Mouse (Mus musculus): ENCODE results near the gene 1700003E16Rik. TPM values are rescaled to one million over a fixed set of nuclear protein-coding genes. Genes with fewer than 3 reads are reported as not detected.

Gene 1700003E16Rik
- total RNA-seq (2022), result 10 to 100 TPM; 21.2 to 23.8 (median 22.7) TPM

DNA sequence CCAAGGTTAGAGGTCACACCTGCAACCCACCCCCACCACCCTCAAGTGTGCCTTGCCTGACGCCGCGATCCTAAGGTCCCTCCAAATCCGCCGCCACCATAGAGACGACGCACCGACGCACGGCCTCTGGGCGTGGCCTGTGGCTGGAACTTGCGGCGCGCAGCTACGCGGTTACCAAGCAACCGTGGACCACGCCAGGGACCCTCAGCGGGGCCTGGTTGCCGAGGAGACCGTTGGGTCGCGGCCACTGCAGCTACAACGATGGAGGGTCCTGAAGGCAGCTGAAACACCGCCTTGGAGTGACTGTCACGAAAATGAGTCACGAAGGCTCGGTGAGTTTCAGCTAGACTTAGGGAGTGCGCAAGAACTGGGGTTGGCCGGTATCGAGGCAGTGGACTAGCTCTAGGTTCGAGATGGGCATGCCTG lies at the start of gene 1700003E16Rik, which contains the start of gene Wdr54:
Gene 1700003E16Rik, plus strand, starts transcription at position 146 of the 426 bp plus-strand sequence.
Gene Wdr54, minus strand, starts transcription at position 139 of the 426 bp plus-strand sequence.
- DNase-seq (ENCODE audit: low spot score in 2 of 2), result peak; percentile 73 to 78

DNA sequence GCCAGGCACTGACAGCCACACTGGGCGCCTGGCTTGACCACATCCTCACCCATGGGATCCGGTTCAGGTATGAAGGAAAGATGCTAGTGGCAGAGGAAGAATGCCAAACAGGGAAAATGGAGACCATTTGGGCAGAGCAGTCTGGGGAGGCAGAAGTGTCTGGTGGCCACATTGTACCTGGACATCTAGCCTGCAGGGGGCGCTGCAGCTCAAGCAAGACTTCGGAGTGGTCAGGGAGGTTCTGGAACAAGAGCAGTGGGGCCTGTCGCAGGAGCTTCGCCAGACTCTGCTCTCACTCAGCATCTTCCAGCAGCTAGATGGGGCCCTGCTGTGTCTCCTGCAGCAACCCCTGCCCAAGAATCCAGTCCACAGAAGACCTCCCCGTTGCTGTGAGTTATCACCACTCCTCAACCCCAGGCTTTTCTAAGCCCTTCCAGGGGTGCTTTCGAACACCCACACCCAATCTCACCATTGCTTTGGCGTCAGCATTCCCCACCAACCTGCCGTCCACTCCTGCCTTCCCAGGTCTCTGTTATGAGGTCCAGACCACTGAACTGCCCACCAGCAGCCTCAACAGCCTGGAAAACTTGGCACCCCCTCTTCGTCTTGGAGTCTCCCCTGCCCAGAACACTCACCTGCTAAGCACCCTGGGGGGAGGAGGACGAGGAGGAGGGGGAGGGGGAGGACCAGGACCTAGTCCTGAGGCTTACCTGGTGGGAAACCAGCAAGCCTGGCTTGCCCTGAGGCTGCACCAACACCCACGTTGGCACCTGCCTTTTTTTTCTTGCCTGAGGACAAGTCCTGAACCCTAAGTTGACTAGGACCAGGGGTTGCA lies 48.4 kb upstream of the 1700003E16Rik start:
- peak; percentile 50 to 55 for DNase-seq (ENCODE audit: low spot score in 2 of 2)

DNA sequence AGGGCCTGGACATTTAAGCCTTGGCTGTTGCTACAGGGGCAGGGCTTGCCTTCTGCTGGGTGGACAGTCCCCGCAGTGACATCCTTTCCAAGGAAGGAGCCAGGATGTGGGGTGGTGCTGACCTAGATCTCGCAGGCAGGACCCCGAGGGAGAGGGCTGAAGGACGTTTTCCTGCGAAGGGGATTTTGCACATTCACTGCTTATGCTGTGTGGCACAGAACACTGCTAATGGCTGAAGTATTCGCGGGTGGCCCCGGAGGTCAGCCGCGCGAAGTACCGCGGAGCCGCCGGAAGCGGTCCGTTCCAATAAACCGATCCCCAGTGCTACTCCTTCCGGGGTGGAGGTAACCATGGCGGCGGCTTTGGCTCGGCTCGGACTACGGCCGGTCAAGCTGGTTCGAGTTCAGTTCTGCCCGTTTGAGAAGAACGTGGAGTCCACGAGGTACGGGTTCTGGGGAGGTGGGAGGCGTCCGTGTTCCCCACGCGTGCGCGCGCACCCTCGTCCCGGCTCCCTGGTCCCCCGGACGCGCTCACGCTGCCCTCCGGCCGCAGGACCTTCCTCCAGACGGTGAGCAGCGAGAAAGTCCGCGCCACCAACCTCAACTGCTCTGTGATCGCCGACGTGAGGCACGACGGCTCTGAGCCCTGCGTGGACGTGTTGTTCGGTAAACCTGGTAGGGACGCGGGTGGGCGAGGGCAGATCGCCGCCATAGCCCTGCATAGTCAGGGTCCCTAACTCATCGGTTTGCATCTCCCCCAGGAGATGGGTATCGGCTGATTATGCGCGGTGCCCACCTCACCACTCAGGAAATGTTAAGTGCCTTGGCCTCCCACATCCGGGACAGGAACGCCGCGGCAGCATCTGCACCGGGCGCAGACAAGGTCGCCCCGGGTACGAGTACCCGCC lies 47.2 kb upstream of the 1700003E16Rik start, which contains the start of gene Mrpl53:
Gene Mrpl53, plus strand, starts transcription at position 279 of the 907 bp plus-strand sequence.
- DNase-seq (ENCODE audit: low spot score in 2 of 2), result peak; percentile 73 to 78

DNA sequence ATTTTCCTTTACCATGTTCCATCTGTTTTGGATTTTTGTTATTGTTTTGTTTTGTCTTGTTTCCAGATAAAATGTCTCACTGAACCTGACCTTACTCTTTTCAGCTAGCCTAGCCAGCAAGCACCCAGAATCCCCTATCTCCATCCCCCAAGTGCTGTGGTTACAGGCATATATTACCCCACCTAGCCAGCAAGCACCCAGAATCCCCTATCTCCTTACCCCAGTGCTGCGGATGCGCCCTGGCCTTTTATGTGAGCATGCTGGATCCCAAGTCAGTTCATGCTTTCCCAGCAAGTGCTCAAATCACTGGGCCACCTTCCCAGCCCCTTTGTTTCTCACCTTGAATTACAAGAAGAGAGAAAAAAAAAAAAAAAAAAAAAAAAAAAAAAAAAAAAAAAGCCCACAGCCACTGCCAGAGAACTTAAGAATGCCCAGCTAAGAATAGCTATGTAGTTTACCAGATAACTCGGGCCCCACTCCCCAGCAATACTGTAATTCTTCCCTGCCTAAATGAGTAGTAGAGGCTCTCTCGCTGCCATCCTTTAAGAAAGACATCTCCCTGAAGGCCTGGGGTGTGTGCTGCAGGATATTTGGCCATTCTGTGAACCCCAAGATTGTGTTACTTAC lies 44.6 kb upstream of the 1700003E16Rik start:
- DNase-seq (ENCODE audit: low spot score in 2 of 2), result no peak

DNA sequence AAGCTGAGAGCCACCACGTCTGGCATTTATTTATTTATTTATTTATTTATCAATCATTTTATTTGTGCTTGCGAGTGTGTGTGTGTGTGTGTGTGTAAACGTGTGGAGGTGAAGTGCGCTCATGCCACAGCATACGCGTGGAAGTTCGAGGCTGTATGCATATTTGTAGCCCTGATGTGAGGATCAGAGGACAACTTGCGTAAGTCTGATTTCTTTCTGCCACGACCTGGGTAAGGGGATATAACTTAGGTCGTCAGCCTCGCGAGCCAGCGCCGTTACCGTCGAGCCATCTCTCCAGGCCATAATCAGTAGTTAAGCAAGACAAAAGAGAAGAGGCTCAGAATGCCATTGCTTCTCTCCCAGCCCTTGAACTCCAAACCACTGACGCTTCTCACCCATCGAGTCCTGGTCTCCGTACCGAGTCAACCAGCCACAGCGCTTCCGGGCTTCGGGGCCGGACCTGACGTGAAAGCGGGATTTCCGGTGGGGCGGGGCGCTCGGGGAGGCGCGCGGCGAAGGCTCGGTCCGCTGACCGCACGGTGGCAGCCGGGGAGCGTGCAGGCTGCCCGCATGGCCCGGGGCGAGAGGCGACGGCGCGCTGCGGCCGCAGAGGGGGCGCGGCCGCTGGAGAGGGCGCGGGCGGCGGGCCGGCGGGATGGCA lies 41.1 kb upstream of the 1700003E16Rik start, which contains the start of gene Mogs:
Gene Mogs, plus strand, starts transcription at position 486 of the 661 bp plus-strand sequence.
- DNase-seq (ENCODE audit: low spot score in 2 of 2), result peak; percentile 87 to 88

DNA sequence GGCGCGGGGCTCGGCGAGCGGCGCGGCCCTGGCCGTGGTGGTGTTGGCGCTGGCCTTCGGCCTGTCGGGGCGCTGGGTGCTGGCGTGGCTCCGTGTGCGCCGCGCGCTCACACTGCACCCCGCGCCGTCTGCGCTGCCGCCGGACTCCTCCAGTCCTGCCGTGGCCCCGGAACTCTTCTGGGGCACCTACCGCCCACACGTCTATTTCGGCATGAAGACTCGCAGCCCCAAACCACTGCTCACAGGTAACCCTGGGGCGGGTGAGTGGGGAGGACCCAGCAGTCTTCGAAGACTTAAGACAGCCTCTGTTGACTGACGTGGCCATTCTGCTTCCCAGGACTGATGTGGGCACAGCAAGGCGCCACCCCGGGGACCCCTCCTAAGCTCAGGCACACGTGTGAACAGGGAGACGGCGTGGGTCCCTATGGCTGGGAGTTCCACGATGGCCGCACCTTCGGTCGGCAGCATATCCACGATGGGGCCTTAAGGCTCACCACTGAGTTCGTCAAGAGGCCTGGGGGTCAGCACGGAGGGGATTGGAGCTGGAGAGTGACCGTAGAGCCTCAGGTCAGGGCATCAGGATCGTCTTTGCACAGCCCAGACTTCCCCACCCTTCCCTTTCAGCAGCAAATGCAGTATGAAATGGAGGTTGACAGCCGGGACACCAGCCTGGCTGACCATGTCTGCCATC lies 40.4 kb upstream of the 1700003E16Rik start:
- DNase-seq (ENCODE audit: low spot score in 2 of 2), result no peak

DNA sequence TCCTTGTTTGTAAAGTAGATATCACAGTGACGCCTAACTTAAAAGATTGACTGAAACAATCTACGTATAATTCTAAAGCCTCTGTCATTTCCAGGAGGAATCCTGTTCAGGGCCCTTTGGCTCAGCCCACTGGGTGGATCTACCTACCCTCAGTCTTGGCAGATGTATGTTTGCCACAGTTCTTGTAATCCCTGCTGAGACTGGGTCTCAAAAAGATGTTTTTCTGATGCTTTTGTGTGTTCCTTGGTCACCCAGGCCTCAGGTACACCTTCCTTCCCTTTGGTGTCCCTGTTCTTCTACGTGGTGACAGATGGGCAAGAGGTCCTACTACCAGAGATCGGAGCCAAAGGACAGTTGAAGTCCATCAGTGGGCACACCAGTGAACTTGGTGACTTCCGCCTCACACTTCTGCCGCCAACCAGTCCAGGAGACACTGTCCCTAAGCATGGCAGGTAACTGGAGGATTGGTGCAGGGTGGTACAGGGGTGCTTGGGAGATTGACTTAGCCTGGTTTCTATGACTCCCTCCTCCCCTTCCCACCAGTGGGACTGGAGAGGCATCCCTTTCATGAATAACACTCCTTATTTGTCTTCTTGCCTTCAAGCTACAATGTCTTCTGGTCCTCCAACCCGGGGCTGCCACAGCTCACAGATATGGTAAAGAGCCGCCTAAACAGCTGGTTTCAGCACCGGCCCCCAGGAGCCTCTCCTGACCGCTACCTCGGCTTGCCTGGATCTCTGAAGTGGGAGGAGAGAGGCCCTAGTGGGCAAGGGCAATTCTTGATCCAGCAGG lies 39.6 kb upstream of the 1700003E16Rik start:
- DNase-seq (ENCODE audit: low spot score in 2 of 2), result no peak

DNA sequence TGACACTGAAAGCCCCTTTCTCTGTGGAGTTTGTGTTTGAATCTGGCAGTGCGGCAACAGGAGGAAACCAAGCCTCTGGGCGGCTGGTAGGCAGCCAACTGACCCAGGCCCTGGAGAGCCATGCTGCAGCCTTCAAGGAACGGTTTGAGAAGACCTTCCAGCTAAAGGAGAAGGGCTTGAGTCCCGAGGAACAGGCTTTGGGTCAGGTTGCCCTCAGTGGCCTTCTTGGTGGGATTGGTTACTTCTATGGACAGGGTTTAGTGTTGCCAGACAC lies 39.1 kb upstream of the 1700003E16Rik start:
- DNase-seq (ENCODE audit: low spot score in 2 of 2), result no peak

DNA sequence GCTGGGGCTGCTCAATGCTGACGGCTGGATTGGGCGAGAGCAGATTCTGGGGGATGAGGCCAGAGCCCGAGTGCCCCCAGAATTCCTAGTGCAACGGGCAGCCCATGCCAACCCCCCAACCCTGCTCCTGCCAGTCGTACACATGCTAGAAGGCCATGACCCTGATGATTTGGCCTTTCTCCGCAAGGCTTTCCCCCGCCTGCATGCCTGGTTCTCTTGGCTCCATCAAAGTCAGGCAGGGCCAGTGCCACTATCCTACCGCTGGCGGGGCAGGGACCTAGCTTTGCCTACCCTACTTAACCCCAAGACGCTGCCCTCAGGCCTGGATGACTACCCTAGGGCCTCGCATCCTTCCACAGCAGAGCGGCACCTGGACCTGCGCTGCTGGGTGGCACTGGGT lies 38.6 kb upstream of the 1700003E16Rik start:
- no peak for DNase-seq (ENCODE audit: low spot score in 2 of 2)

DNA sequence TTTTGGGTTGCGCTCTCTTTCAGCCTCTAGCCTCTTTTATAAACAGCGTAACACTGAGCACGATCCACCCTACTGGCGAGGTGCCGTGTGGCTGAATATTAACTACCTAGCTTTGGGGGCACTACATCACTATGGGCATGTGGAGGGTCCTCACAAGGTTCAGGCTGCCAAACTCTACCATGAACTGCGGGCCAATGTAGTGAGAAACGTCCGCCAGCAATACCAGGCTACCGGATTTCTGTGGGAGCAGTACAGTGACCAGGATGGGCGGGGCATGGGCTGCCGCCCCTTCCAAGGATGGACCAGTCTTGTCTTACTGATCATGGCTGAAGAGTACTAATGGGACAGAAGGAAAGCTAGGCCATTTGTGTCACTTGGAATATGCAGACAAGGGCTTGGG lies 37.8 kb upstream of the 1700003E16Rik start:
- no peak for DNase-seq (ENCODE audit: low spot score in 2 of 2)

DNA sequence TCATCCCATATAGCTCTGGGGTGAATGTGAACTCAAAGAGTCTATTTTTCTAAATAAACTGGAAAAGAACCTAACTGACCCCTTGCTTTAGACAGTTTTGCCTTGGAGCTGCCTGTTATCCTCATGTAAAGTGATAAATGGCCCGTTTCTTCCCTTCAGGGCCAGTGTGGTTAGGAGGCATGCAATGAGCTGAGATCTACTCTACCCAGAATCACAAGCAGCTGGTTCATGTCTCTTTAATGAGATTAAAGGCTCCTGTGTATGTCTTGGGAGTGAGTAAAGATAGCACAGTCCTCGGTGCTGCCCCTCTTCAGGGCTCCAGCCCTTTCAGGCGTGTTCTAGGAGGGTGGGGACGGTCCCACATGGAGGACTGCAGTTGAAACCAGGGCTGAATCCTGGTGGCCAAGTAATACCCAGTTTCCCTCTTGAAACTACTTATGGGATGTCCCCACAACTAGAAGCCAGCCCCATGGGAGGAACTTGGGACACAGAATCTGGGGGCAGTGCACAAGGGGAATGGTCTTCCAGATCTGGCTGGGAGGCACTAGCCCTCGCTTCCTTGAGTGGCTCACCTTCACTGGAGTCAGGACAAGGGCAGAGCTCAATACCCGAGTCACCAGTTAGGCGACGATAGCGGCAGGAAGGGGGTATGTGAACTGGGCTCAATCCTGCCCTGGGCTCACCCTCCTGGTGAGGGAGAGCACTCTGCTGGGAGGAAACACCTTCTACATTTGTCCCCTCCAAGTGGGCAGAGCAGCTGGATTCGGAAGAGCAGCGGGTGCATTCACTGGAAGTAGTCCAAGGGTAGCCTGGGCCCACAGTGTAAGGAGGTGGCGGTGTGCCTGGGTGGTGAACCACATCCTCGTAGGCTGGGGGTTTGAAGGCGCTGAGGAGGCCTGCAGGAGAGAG lies 37.1 kb upstream of the 1700003E16Rik start:
- DNase-seq (ENCODE audit: low spot score in 2 of 2), result no peak

DNA sequence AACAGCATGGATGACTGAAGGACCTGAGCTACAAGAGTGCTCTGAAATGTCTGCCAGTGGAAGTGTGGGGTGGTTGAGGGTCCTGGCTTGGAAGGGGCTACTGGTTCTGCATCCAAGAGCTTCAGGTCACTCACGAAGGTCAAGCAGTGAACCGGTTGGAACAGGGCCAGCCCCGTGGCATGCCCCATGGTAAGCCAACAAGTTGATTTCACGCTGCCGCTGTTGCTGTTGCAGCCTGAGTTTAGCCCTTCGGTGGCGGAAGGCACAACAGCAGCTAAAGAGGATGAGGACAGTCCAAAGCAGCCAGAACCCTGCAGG lies 36.5 kb upstream of the 1700003E16Rik start:
- no peak for DNase-seq (ENCODE audit: low spot score in 2 of 2)

DNA sequence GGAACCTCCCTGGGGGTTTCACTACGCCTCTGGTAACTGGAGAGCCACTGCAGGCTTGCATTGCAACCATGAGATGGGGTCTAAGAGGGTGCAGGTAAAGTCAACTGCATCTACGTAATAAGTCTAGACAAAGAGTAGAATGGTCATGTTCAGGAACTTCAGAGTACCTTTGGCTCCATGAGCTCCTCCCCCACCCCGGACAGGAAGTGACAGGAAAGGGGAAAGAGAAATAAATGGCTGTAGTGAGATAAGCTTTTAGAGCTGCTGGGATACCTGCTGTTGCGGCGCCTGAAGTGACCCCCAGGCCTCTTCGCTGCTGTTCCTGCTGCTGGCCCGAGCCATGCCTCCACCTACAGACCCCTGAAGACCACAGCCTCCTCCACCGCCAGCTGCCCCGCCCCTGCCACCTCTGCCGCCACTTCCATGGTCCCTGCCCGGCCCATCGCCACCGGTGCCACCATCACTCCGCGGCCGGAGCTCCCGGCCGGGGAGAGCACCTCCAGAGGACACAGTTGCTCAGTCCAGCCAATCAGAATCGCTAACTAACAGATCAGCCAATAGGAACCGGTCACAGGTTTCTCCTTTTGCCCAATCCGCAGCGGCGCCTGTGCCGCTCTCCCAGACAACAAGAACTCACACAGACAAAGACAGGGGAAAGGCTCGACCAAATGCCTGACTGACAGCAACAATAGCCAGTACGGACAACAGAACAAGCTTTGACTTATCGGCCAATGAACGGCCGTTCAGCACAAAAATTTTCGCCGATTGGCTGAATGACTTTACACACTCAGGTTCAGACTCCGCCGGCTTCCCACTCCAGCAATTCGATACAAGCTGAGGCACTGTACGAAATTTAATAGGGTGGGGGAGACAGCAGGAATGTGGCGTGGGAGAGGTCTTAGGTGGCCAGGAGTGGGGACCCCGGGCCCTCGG lies 35.0 kb upstream of the 1700003E16Rik start, which contains the start of gene Wbp1:
Gene Wbp1, minus strand, starts transcription at position 630 of the 933 bp plus-strand sequence.
- peak; percentile 98 to 99 for DNase-seq (ENCODE audit: low spot score in 2 of 2)

DNA sequence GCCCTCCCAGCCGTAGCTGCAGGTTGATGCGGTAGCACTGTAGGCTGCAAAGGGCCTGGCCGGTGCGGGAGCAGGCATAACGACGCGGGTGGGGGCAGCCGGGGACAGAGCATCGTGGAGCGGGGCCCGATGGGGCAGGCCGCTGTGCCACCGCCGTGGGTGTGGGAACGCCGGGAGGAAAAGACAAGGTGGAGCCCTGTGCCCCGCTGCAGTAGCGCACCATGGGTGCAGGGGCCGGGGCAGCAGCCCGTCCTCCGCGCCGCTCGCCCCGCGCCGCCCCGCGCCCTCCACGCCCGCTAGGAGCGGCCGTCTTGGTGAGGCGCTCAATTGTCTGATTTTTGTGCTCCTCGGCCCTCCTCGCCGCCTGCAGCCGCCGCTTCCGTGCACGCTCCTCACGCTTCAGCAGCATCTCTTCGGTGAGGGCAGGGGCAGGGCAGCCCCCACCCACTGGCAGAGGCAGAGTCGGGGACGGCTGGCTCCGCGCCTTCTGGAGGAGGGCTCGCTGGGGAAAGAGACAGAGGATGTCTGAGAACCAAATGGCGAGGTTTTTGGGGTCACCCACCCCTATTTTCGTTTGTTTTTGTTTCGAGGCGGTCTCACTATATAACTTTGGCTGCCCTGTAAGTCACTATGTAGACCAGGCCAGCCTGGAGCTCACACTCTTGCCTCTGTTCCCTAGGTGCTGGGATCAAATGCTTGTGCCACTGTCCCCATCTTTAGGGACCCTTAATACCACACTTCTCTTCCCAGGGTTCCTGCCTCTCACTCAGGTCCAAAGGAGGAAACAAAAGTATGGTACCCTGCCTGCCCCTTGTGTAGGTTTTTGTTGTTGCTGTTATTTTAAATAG lies 34.1 kb upstream of the 1700003E16Rik start:
- DNase-seq (ENCODE audit: low spot score in 2 of 2), result no peak

DNA sequence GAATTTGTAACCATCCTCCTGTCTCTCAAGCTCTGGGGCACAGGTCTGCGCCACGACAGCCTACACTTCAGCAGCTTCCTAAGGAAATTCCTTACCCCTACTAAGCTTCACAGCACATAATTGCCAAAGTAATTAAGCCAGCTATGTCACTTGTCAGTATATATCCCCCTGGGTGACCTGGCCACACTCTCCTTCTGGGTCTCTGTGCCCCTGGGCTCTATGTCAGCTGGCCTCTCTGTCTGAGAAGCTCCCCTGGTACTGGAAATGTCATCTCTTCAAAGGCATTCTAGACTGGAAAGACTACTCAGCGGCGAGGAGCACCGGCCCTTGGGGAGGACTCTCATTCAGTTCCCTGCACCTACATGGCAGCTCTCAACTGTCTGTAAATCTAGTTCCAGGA lies 33.2 kb upstream of the 1700003E16Rik start:
- no peak for DNase-seq (ENCODE audit: low spot score in 2 of 2)

DNA sequence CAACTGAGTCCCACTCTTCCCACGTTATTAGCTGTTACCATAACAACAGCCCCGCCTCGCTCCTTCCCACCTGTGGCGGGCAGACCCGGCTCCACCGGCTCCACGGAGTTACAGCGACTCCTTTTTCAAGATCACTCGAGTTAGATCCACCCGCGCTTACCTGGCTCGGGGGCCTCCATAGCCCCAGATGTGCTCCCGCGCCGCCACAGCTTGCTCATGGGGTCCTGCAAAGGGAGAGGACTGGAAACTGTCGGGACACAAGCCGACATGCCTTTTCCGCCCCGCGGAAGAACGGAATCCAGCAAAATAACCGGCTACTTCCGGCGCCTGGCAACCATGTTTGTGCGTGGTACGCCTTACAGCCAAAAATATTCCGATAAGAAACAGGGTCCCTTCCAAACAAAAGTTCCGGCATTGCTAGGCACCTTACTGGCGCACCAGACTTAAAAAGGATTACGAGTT lies 31.3 kb upstream of the 1700003E16Rik start:
- DNase-seq (ENCODE audit: low spot score in 2 of 2), result peak; percentile 89 to 91

Data from layer of hippocampus, adult 8-10 months (tissue).